Mouse (Mus musculus): Measurements from ENCODE around the gene Zfp551. TPM values are rescaled to one million over a fixed set of nuclear protein-coding genes. Genes with fewer than 3 reads are reported as not detected.

Gene Zfp551
- 1.7 to 5.5 TPM (median 2.1 TPM) in 4 replicates for total RNA-seq (2023)

DNA sequence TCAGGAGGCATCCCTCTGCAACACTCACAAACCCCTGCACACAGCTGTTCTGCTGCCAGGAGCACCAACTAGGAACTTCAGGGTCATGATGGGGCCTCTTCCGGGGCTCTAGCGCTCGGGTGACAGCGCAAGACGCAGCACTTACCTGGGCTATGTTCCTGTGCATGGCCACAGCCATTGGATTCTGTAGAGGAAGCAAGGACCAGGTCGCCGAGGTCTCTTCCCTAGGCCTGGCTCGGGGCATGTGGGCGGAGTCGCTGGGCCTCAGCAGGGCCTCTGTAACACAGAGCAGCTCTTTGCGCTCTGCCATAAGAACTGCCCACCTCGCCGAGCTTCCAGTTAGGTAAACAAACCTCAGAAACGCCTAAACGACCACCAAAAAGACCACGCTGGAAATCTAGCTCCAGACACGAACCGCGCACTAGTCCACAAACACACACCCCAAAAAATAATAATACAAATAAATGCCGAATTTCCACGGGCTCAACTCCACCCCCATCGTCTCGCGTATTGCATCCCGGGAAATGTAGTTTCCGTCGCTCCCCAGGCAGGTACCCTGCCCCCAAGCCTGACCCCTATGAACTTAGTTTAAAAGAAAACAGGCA is at the start of gene Zfp551:
Gene Zfp551, minus strand, starts transcription at position 507 of the 605 bp plus-strand sequence.

DNA sequence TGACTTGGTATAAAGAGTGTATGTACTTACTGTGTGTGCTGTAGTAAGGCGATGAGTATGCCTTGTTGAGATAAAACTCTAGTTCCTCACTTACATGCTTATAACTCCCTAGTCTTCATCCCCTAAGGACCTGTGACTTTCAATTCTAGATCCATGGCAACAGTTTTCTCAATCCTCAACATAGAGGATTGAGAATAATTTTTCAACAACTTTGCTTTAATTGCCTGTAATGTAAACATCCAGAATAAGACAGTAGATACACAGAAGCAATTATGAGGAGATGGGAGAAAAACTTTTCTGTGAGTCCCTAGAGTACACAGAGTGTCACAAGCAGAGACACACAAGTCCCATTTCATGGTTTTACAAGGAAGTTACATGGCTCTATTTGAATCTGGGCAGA is 53.4 kb downstream of the Zfp551 start, which contains the start of gene Vmn1r84:
Gene Vmn1r84, minus strand, starts transcription at position 101 of the 400 bp plus-strand sequence.

Other genes starting within 250 kb of the Zfp551 start
- not detected in 4 replicates for gene Vmn1r80, start 233.5 kb downstream of the Zfp551 start, total RNA-seq (2023)
- not detected in 4 replicates for gene Vmn1r81, start 154.5 kb downstream of the Zfp551 start, total RNA-seq (2023)
- gene Vmn1r82, start 122.3 kb downstream of the Zfp551 start, total RNA-seq (2023): not detected in 4 replicates
- gene Vmn1r83, start 93.3 kb downstream of the Zfp551 start, total RNA-seq (2023): not detected in 4 replicates
- gene Vmn1r84, start 53.5 kb downstream of the Zfp551 start, total RNA-seq (2023): not detected in 4 replicates
- gene Zfp606, start 55.5 kb upstream of the Zfp551 start, total RNA-seq (2023): 6.2 to 7.9 TPM (median 6.6 TPM) in 4 replicates
- gene 2900092C05Rik, start 89.8 kb upstream of the Zfp551 start, total RNA-seq (2023): not detected in 4 replicates
- 0.03 to 0.09 TPM (median 0.06 TPM) in 3 of 4 replicates, not detected in the other for gene Vmn2r53, start 186.0 kb upstream of the Zfp551 start, total RNA-seq (2023)
- not detected in 4 replicates for gene Vmn2r54, start 217.6 kb upstream of the Zfp551 start, total RNA-seq (2023)